Mouse (Mus musculus) kidney, adult 9 months (tissue): ENCODE measurements around the gene Cep170b.

Experiments
- DNase-seq: peaks from one replicate; pipeline ENCODE4 v3.0.0; 2022

Gene Cep170b

DNA sequence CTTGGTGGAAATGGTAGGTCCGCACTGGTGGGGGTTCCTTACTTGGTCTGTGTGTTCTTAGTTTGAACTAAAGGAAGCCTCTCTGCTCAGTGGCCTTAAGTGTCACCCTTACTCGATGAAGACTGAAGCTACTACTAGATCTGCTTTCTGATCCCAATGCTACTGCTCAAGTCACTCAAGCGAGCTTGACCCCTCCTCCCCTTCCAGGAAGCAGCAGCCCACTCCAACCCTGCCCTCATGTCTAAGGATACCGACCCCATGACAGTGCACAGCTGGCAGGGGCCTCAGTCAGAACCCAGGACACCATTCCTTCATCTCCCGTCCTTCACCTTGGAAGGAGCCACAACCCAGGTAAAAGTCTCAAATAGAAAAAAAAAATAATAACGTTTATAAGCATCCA lies at the start of gene Cep170b:
Cep170b (plus strand) TSS at position 240 of the 400 bp plus-strand sequence.
- peak; percentile 55 for DNase-seq

DNA sequence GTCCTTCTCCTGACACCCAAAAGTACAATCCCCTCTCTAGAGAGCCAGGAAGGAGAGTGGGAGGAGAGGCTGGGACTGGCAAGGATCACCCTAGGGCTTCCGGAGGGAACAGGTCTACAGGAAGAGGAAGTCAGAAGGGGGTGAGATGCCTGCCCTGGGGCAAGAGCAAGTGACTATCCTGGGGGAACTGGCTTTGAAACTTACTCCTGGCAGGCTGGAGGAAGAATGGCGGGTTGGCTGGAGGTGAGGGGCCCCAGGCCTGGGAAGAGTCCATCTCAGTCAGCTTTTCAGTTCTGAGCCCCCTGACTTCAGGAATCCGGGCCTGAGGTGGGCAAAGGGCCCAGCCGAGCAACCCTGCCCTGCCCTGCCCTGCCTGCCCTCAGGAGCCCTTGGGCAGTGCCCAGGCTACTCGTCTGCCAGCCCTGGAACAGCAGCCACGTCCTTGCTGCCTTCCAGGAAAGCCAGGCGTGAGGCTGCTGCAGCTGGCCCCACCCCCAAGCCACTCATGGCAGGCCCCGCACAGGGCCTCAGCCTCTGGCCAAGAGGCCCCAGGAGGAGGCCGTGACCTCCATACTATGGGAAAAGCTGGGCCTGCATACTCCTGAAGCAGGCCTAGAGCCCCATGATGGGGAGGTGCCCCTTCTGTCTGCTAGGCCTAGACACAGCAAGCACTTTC lies 49.4 kb upstream of the Cep170b start:
- DNase-seq = no peak

DNA sequence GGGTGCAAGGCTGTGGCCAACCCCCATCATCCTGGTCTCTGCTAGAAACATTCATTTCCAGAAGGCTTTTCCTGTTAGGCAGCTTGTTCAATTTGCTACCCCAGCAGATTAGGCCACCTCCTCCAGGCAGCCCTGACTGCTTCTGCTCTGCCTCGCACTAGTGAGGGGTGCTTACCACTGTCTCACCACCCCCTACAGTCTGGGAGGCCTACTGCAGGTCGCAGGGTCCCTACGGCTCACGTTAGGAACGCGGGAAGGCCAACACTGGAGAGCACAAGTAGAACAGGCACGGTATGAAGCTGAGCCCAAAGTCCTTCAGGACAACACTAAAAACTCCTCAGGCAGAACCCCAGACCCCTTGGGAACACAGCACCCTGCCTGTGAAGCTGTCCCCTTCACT lies 48.4 kb upstream of the Cep170b start:
- DNase-seq = no peak

DNA sequence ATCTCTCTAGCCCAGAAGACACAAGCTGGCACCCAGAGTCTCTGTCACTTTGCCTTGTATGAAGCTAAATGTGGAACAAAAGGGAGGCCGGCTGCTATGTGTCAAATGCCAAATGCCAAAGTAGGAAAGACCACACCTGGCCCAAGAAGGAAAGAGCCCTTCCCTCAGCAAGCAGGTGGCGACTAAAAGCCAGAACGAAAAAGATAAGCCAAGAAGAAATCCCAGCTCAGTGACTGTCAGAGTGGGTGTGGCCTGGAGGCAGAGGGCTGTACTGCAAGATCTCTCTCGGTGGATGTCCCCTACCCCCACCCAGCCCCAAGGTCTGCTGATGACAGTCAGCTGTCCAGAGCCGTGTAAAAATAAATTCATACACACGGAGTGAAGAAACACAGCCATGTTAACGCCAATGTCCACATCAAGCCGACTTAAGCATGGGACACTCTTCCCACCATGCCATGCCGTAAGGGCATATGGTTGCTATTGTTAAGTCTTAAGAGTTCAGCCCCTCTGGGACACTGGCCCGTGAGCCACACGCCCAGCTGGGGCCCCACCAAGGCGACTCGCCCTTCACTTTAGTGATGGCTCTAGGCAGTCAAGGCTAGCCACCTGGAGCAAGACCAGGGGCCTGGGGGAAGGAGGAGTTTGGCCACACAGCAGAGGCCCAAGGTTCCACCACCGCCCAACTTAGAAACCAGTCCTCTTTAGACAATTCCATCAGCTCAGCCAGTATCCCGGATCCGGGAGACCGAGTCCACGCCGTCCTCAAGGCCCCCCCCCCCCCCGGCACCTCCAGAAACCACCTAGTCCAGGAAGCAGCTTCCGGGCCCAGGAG lies 47.3 kb upstream of the Cep170b start:
- DNase-seq = no peak

DNA sequence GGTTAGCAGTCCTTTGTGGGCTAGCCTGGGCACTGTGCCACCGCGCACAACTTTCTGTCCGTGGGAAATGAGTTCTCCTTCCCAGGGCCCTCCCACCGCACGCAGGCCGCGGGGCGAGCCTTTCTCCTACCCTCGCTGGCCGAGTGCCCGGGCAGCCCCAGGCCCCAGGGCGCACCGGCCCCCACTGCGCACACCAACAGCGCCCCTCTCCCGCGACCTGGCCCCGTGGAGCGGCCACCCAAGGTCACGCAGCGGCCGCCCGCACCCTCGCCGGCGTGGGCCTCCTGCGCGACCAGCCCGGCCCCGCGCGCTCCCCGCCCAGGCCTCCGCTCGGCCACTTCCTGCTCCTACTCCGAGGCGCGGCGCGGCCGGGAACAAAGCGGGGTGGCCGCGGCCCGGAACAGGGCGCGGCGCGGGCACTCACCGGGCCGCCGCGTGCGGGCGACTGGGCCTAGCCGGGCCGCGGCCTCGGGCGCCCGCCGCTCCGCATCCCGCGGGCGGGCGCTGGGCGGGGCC lies 46.6 kb upstream of the Cep170b start:
- DNase-seq = peak; percentile 37

DNA sequence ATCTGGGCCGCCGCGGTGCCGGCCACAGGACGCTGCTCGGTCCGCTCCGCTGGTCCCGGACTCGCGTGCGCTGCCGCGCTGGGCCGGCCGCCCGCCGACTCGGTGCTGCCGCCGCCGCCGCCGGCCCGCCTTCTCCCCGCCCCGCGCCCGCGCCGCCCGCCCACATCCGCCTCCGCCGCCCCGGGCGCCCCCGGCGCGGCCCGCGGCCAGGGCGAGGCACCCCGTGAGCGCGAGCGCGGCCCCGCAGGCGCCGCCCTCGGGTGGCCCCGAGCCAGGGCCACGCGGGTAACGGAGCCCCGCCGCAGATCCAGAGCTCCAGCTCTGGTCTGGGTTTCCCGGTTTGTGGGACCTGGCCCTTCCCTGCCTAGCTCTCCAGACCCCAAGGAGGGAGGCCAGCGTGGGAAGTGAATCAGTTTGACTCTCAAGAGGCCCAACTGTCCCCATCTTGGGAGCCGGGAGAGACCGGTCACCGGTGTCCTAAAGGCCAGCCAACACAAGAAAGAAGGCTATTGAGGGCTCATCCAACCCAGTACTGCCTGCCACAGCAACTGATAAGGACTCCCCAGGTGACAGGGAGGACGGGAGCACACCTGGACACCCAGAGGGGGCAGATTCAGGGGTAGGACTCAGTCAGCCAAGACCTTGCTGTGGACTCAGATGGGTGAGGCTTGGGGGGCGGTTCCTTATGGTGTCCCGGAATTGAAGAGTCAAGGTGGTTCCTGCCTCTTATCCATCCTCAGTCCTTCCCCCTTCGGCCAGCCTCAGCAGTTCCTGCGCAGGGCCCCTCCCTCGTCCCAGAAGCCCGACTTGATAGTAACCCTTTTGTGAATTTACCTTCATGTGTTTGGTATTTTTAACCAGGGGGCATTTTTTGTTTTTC lies 45.9 kb upstream of the Cep170b start, which contains the start of gene Akt1:
Akt1 (minus strand) TSS at position 753 of the 880 bp plus-strand sequence.
- peak; percentile 56 for DNase-seq

DNA sequence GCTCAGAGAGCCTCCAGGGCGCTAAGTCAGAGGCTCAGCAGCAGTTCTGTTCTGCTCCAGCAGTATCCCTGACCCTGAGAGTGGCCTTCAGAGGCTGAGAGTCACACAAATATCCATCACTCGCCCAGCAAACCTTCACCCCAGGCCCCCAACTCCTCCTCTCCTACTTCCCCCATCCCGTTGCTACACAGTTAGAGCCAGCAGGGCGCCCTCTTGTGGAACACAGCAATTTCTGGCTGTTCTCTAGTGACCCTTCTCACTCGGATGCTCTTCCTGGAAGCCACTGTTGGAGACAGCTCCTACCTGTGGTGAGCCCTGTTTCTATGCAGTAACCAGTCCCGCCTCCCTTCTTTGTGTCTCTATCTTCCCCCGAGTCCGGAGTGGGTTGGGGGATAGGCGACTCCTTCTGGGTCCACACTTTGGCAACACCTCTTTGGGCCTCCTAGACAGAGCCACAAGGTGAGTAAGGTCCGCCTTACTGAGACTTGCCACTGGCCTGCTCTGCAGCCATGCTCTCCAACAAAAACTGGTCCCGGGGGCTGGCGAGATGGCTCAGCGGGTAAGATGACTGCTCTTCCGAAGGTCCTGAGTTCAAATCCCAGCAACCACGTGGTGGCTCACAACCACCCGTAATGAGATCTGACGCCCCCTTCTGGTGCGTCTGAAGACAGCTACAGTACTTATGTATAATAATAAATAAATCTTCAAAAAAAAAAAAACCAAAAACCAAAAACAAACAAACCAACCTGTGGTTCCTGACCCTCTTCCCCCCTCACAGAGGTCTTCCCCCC lies 44.8 kb upstream of the Cep170b start:
- peak; percentile 87 for DNase-seq

DNA sequence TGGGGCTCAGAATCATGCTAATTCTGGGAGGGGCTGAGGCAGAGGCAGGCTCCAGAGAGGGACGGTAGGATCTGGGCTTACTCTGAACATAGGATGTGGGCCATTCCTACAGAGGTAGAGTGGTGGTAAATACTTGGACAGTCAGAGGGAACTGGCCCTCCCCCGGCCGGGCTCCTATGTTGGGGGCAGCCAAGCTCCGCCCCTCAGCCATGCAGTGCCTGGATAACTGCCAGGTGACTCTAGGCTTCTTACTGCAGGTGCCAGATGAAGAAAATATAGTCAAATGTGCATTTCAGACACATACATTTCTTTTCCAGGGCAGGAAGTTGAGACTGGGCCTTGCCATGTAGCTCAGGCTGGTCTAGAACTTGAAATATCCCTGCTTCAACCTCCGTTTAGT lies 43.2 kb upstream of the Cep170b start:
- no peak for DNase-seq

DNA sequence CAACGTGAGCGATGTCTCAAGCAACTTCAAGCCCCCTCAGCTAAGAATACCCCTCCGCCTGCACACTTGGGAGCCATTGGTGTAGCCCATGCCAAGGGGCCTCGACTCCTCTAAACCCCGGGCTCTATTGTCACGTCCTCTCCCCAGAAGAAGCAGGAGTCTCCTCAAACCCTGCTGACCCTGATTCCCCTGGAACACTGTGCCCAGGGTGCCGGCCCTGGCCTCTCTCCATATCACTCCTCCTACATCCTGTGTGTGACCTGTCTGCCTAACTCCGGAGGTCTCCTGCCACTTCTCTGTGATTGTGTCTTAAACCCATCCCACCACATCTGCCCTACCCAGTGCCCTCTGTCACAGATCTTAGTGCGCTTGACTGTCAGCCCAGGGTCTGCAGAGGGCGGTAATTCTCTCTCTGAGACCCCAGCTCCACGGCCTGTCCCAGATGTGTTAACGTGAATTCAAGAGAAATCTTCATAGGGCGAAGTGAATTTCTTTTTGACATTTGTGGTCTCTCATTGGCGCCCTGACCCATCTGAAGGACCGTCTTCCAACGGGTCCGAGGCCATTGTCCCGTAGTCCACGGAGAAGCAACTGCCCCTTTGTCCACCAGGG lies 42.2 kb upstream of the Cep170b start:
- no peak for DNase-seq

DNA sequence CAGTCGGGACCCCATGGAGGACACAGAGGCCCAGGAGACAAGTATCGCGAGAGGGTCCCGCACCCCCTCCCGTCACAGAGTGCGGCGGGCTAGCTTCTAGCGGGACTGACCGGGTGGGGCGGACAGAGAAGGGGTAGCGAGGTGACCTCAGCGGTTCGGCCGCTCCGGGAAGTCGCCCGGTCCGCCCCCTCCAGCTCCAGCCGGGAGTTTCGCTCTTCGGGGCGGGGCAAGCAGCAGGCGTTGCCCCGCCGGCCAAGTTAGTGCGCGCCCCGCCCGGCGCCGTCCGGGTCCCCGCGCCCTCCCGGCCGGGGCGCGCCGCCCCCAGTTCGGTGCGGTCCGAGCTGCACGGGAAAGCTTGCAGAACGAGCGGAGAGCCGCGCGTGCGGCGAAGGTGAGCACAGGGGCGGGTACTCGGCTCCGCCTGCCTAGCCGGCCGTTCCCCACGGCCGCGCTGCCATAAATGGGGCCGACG lies 41.7 kb upstream of the Cep170b start, which contains the start of gene Zbtb42:
Zbtb42 (plus strand) TSS at position 274 of the 472 bp plus-strand sequence.
- DNase-seq = peak; percentile 51

DNA sequence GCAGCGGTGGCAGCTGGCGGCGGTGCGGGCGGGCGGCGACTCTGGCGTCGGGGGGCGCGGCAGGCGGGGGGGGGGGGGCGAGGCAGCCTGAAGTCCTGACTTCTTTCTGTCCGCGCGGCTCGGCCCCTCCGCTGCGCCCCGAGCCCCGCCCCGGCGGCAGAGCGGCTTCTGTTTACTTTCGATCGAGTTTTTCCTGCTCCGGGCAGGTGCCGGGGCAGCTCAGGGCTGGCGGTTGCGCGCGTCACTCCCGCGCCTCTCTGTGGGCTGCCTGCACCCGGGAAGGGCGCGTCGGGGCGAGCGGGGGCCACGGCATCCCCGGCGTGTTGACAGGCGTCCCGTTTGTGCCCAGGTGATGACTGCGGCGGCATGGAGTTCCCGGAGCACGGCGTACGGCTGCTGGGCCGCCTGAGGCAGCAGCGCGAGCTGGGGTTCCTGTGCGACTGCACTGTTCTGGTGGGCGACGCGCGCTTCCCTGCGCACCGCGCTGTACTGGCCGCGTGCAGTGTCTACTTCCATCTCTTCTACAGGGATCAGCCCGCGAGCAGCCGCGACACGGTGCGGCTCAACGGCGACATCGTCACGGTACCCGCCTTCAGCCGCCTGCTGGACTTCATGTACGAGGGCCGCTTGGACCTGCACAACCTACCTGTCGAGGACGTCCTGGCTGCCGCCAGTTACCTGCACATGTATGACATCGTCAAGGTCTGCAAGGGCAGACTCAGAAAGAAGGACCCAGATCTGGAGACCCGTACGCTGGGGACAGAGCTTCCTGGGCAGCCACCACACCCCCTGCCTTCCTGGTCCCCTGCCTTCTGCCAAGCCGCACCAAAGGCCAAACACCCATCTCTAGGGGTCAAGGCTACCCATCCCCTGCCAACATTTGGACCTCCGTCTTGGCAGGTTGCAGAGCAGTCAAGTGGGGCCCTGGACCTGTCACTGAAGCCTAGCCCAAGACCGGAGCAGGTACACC lies 40.9 kb upstream of the Cep170b start:
- no peak for DNase-seq

DNA sequence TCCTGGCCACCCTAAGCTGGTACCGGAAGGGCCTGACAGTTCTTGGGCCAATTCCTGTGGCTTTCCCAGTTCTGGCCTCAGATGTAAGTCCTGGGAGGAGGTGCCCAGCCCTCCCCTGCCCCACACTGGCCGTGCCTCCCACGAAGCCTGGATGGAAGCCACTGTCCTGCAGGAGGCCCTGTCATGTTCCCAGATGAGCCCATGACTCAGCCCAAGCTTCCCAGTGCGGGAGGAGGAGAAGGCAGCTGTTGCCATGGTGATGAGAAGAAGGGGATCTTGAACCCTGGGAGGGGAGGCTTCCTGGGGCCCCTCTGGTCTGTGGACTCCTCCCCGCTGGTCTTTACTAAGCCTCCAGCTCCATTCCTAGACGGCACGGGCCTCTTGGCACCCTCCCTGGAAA lies 36.9 kb upstream of the Cep170b start:
- DNase-seq = no peak

DNA sequence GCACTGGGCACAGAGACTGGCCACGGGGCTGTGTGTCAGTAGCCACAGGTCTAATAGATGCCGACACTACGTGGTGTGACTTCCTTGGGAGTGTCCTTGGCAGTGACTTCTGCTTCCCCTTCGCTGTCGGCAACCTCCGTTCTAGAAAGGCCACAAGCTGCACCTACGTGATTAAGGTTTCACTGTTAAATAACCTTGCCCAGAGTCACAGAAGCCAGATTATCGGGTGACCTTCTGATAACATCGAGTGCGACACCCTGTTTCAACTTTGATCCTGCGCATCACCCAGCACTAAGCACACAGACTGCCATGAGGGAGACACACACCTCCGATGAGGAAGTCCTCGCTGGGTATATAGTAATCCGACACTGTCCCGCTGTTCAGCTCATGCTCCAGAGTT lies 31.8 kb upstream of the Cep170b start:
- no peak for DNase-seq

DNA sequence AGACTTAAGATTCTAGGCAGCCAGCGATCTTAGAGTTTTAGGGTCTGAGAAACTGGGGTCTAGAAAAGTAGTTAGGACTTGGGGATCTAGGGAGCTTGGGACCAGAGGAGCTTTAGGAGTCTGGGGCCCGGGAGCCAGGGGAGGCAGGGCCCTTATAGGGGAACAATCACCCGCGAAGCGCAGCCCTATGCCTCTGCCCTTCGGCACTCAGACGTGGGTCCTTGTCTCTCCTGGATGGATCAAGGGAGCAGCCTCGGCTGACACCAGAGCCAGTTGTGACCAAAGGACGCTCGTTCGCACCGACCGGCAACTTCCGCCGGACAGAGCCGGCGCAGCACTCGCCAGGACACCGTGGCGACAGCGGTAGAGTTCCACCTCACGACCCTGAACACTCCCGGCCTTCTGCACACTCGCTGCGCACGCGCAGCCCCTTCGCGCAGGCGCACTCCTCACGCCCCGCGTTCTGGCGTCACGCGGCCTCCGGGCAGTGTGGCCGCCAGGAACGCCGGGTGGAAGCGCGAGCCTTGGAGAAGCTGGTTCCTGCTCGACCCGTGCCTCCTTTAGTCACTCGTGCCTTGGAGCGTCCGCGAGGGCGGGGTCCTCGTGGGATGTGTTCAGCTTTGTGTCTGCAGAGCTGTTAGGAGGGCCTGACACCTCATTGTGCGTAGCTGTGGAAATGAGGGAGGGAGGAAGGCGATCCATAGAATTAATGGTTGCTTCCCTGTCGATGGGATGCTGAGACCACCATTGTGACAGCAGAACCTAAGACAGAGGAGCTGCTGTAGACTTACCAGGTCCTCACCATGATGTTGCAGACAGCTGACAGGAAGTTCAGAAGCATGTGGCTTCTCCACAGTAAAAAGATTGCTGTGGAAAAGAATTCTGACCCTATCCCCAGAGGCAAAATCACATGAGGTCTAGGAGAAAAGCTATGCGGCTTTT lies 26.8 kb upstream of the Cep170b start:
- DNase-seq = peak; percentile 94

DNA sequence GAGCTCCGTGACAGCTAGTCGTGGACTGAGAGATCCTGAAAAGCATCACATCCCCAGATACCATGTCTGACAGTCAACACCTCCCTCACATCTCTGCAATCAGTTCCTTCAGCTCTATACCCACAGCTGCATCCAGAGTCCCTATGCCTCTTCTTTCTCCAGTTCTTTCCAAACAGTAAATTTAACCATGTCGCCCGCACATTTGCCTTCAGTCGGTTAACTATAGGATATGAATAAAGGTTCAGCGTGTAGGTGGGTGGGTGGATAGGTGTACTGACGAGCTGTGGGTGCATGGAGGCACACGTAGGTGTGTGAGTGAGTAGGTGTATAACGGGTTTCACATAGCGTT lies 26.2 kb upstream of the Cep170b start:
- no peak for DNase-seq

DNA sequence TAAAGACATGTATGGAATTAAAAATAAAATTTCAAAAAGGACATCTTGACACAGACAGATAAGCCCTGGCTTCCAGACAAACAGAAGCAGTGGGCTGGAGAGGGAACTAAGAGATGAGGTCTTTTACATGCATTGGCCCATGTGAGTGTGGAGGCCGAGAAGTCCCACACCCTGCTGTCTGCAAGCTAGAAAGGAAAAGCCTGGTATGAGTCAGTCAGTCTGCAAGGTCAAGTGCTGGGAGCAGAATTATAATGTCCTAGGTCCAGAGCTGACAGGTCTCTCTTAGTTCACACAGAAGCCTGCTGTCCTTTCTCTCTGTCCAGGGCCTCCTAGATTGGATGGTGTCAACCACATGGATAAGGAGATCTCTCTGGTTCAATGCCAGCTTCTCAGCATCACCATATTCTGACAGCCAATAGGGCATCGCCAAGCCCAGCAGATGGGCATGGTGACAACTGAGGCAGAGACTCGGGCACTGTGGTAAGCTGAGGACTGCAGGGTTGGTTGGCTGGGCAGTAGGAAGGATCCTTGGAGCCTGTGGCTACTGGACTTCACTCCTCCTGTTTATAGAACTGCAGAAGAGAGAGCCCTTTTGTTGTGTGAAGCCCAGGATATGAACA lies 23.3 kb upstream of the Cep170b start:
- no peak for DNase-seq

DNA sequence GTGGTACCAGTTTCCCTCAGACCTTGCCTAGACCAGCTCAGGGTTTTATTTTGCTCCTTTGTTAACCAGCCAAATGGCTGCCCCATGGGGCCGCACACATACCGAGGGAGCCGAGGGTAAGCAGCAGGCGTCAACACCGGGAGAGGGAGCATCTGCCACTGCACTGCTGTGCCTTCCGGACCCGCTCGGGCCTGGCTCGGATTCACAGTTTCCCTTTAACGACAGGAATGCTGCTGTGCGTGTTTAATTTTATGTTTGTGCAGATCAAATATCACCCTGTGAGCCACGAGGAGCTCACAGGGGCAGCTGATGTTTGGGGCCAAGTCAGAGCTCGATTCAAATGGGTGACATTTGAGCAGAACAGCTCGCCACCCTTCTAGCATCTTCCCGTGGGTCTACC lies 19.7 kb upstream of the Cep170b start:
- DNase-seq = no peak
